In genomic region chr3:8051167-8051566, GRCm38 (mm10) we compare ENCODE assay signal across 15 mouse cellular contexts.
DNase-seq lines count a peak whose midpoint lies in the region; ATAC-seq lines count a peak whose summit lies in the region.
"Had no signal": no experiment of that assay in that cellular context is flagged by ENCODE, and none has a peak within 500 bp of the region (broad histone marks: within the 10 kb centered on the region; RNA-seq: fewer than 3 reads in every experiment).

No protein-coding gene starts in this region.

- no peak for ATAC-seq in liver, embryonic 11.5 days (replicated peaks; ENCODE audit: low FRiP score)
- ATAC-seq: midbrain, embryonic 13.5 days had no signal

- no peak overlapping the region for H3K27ac ChIP-seq in liver, embryonic 11.5 days (ENCODE audit: low read depth, low read length)
- H3K27ac ChIP-seq: heart, embryonic 10.5 days; kidney, postnatal 0 days; liver, embryonic 14.5 days; midbrain, embryonic 13.5 days; neural tube, embryonic 13.5 days had no signal

- H3K4me1 ChIP-seq in liver, embryonic 11.5 days (replicated peaks; ENCODE audit: control insufficient read depth, insufficient read depth, low read length), result no peaks in the 10 kb centered on the region
- H3K4me1 ChIP-seq: heart, embryonic 10.5 days; midbrain, embryonic 13.5 days; neural tube, embryonic 13.5 days had no signal

- intact Hi-C loops in left cerebral cortex, postnatal 36 days (cut with DNase I), result no loop called here

- peak; percentile 21 to 39 for DNase-seq in adrenal gland, postnatal 36 days
- DNase-seq in adrenal gland, adult 18-20 months (ENCODE audit: low spot score in 2 of 2), result no peak
- peak; percentile 48 for DNase-seq in Muller cell, postnatal 12 days (ENCODE audit: inconsistent ontology term)
- DNase-seq in layer of hippocampus, adult 18-20 months (ENCODE audit: low spot score in 2 of 2), result peak; percentile 52 to 77
- peak; percentile 21 to 23 for DNase-seq in left cerebral cortex, postnatal 36 days (ENCODE audit: low spot score in 2 of 2)
- no peak for DNase-seq in ovary, adult 18-20 months (ENCODE audit: low spot score)
- no peak for DNase-seq in liver, embryonic 11.5 days (ENCODE audit: low spot score)
- no peak for DNase-seq in heart, postnatal 4 days
- DNase-seq: cerebellum, postnatal 14 days; gastrocnemius, postnatal 10 days had no signal

- no peaks in the 10 kb centered on the region for H3K27me3 ChIP-seq in liver, embryonic 11.5 days (replicated peaks; ENCODE audit: control insufficient read depth, insufficient read depth, low read length)
- H3K27me3 ChIP-seq: midbrain, embryonic 13.5 days; neural tube, embryonic 13.5 days had no signal

- H3K4me3 ChIP-seq in liver, embryonic 11.5 days (ENCODE audit: low read depth, low read length), result no peak overlapping the region
- H3K4me3 ChIP-seq: heart, embryonic 10.5 days; midbrain, embryonic 13.5 days; neural tube, embryonic 13.5 days had no signal

- WGBS in liver, embryonic 11.5 days, result 78% methylated on average over 4 of the region's 4 CpGs

- no peak overlapping the region for H3K4me2 ChIP-seq in liver, embryonic 11.5 days
- H3K4me2 ChIP-seq: midbrain, embryonic 13.5 days; neural tube, embryonic 13.5 days had no signal

- no peaks in the 10 kb centered on the region; the same call in 1 of the 2 replicates for H3K9me3 ChIP-seq in liver, embryonic 11.5 days (ENCODE audit: control insufficient read depth, low read length)
- H3K9me3 ChIP-seq: heart, embryonic 10.5 days; midbrain, embryonic 13.5 days; neural tube, embryonic 13.5 days had no signal

- H3K9ac ChIP-seq in liver, embryonic 11.5 days (ENCODE audit: low read depth, low read length), result no peak overlapping the region
- H3K9ac ChIP-seq: liver, embryonic 14.5 days; midbrain, embryonic 13.5 days; neural tube, embryonic 13.5 days had no signal

- no peaks in the 10 kb centered on the region for H3K36me3 ChIP-seq in liver, embryonic 11.5 days (ENCODE audit: control insufficient read depth, insufficient read depth, low read length)
- H3K36me3 ChIP-seq: heart, embryonic 10.5 days; midbrain, embryonic 13.5 days; neural tube, embryonic 13.5 days had no signal

Comparison
In these comparisons a context has a peak if more than half of its experiments do, and no peak if none do; other contexts are left out.
1. DNase-seq: peak in adrenal gland, postnatal 36 days (2 of 2), Muller cell, postnatal 12 days (single experiment), layer of hippocampus, adult 18-20 months (2 of 2) and left cerebral cortex, postnatal 36 days (2 of 2); none in adrenal gland, adult 18-20 months (0 of 2), ovary, adult 18-20 months (single experiment), liver, embryonic 11.5 days (single experiment) and heart, postnatal 4 days (single experiment).